Mouse (Mus musculus) embryonic facial prominence, embryonic 15.5 days (tissue): ENCODE measurements around the gene Bmf. TPM values are rescaled to one million over a fixed set of nuclear protein-coding genes. Genes with fewer than 3 reads are reported as not detected.

ENCODE experiments used
- ATAC-seq: fragments of 200-750 bp; cut with Nextera tagmentation; 2 replicates; pipeline ENCODE4 v1.8.0; 2017; ENCODE audit warnings: low read depth, moderate TSS enrichment; ENCODE audit not compliant: insufficient number of reproducible peaks, low FRiP score, low TSS enrichment
- H3K27ac ChIP-seq: fragments of 300-500 bp; sonication (generic); replicated peaks from 2 replicates; pipeline ENCODE4 v1.5.1; 2015; ENCODE audit warnings: mild to moderate bottlenecking, inconsistent platforms
- H3K27me3 ChIP-seq: fragments of 300-500 bp; sonication (generic); 2 replicates; pipeline ENCODE4 v1.6.1; 2015; ENCODE audit warnings: inconsistent platforms
- H3K36me3 ChIP-seq: fragments of 300-500 bp; sonication (generic); 2 replicates; pipeline ENCODE4 v1.6.1; 2015; ENCODE audit warnings: mild to moderate bottlenecking, inconsistent platforms
- H3K4me1 ChIP-seq: fragments of 300-500 bp; sonication (generic); 2 replicates; pipeline ENCODE4 v1.6.1; 2015; ENCODE audit warnings: inconsistent platforms
- H3K4me2 ChIP-seq: fragments of 300-500 bp; sonication (generic); replicated peaks from 2 replicates; pipeline ENCODE4 v1.6.1; 2015; ENCODE audit warnings: mild to moderate bottlenecking, inconsistent platforms
- H3K4me3 ChIP-seq: fragments of 300-500 bp; sonication (generic); replicated peaks from 2 replicates; pipeline ENCODE4 v1.5.1; 2015; ENCODE audit warnings: mild to moderate bottlenecking, inconsistent platforms
- H3K9ac ChIP-seq: fragments of 300-500 bp; sonication (generic); 2 replicates; pipeline ENCODE4 v1.6.1; 2015; ENCODE audit warnings: inconsistent platforms
- H3K9me3 ChIP-seq: fragments of 300-500 bp; sonication (generic); replicated peaks from 2 replicates; pipeline ENCODE4 v1.6.1; 2016; ENCODE audit warnings: inconsistent platforms
- WGBS: fragments of 180-500 bp; shearing (Covaris S2); methylation state at CpG from one replicate; pipeline ENCODE4 v1.1.7; 2015; 5-methylcytosine and 5-hydroxymethylcytosine counted together
- polyA plus RNA-seq: library from polyadenylated mRNA; unstranded; fragments of >200 nt; fragmentation: Nextera tagmentation; extraction: Ambion mirVana; gene quantifications from 2 replicates; pipeline ENCODE4 v1.2.1, GENCODE M21; 2015

The Bmf gene
- polyA plus RNA-seq, 1 experiment from 2014 or later = 6.7 TPM

GRCm38 (mm10) chr2:118491281-118491731, 58.2 kb downstream of the Bmf start:
- H3K9ac ChIP-seq = no peak overlapping the region
- H3K9me3 ChIP-seq = no peaks in the 10 kb centered on the region
- H3K4me1 ChIP-seq = peaks cover 19% of the 10 kb centered on the region
- H3K4me3 ChIP-seq = no peak overlapping the region
- WGBS = 43% methylated on average over 5 of the region's 5 CpGs
- no peaks in the 10 kb centered on the region for H3K36me3 ChIP-seq
- no peak overlapping the region for H3K4me2 ChIP-seq
- no peak overlapping the region for H3K27ac ChIP-seq
- H3K27me3 ChIP-seq = no peaks in the 10 kb centered on the region
- no peak; the same call in 1 of the 2 replicates for ATAC-seq

GRCm38 (mm10) chr2:118490241-118491091, 59.0 kb downstream of the Bmf start:
- no peak overlapping the region for H3K4me2 ChIP-seq
- H3K4me1 ChIP-seq = peaks cover 19% of the 10 kb centered on the region
- ATAC-seq = 0 out of 2 replicates have a peak, but pooled peaks have one; percentile 27
- WGBS = 33% methylated on average over 12 of the region's 12 CpGs
- no peak overlapping the region for H3K4me3 ChIP-seq
- H3K27ac ChIP-seq = no peak overlapping the region
- H3K27me3 ChIP-seq = no peaks in the 10 kb centered on the region
- no peak overlapping the region for H3K9ac ChIP-seq
- no peaks in the 10 kb centered on the region for H3K36me3 ChIP-seq
- no peaks in the 10 kb centered on the region for H3K9me3 ChIP-seq

GRCm38 (mm10) chr2:118487806-118488205, 61.7 kb downstream of the Bmf start:
- no peak overlapping the region for H3K4me2 ChIP-seq

GRCm38 (mm10) chr2:118486933-118487332, 62.6 kb downstream of the Bmf start:
- H3K4me1 ChIP-seq = peaks cover 17% of the 10 kb centered on the region
- no peak overlapping the region for H3K27ac ChIP-seq
- no peak overlapping the region for H3K4me3 ChIP-seq
- no peaks in the 10 kb centered on the region for H3K9me3 ChIP-seq
- no peak for ATAC-seq
- no peaks in the 10 kb centered on the region for H3K36me3 ChIP-seq
- 15% methylated on average over 12 of the region's 12 CpGs for WGBS
- H3K27me3 ChIP-seq = no peaks in the 10 kb centered on the region
- no peak overlapping the region for H3K9ac ChIP-seq
- no peak overlapping the region for H3K4me2 ChIP-seq

More at GRCm38 (mm10) chr2:118487806-118488205, 61.7 kb downstream of the Bmf start:
- H3K4me1 ChIP-seq = peaks cover 19% of the 10 kb centered on the region
- H3K4me3 ChIP-seq = no peak overlapping the region
- H3K9ac ChIP-seq = no peak overlapping the region
- H3K27me3 ChIP-seq = no peaks in the 10 kb centered on the region
- H3K36me3 ChIP-seq = no peaks in the 10 kb centered on the region
- H3K9me3 ChIP-seq = no peaks in the 10 kb centered on the region
- no peak overlapping the region for H3K27ac ChIP-seq
- no peak for ATAC-seq
- WGBS = 69% methylated on average over 3 of the region's 3 CpGs

- ATAC-seq = no peak
- H3K4me3 ChIP-seq = no peak overlapping the region
- no peak overlapping the region for H3K9ac ChIP-seq
- peaks cover 11% of the 10 kb centered on the region for H3K4me1 ChIP-seq
- no peak overlapping the region for H3K27ac ChIP-seq
- H3K27me3 ChIP-seq = no peaks in the 10 kb centered on the region
- no peak overlapping the region for H3K4me2 ChIP-seq
- no peaks in the 10 kb centered on the region for H3K36me3 ChIP-seq
- no peaks in the 10 kb centered on the region for H3K9me3 ChIP-seq
- WGBS = 75% methylated on average over 3 of the region's 3 CpGs
Measured at GRCm38 (mm10) chr2:118485415-118485814, 64.1 kb downstream of the Bmf start.

- no peaks in the 10 kb centered on the region for H3K9me3 ChIP-seq
- peaks cover 8% of the 10 kb centered on the region; the same call in 1 of the 2 replicates for H3K4me1 ChIP-seq
- no peak overlapping the region for H3K9ac ChIP-seq
- H3K27me3 ChIP-seq = no peaks in the 10 kb centered on the region
- ATAC-seq = no peak
- no peak overlapping the region for H3K4me3 ChIP-seq
- H3K36me3 ChIP-seq = no peaks in the 10 kb centered on the region
- H3K27ac ChIP-seq = no peak overlapping the region
- no peak overlapping the region for H3K4me2 ChIP-seq
- 73% methylated on average over 9 of the region's 9 CpGs for WGBS
Measured at GRCm38 (mm10) chr2:118484386-118484898, 65.0 kb downstream of the Bmf start.

GRCm38 (mm10) chr2:118483032-118483431, 66.5 kb downstream of the Bmf start:
- 76% methylated on average over 5 of the region's 5 CpGs for WGBS
- no peak overlapping the region for H3K4me3 ChIP-seq
- no peaks in the 10 kb centered on the region for H3K36me3 ChIP-seq
- peaks cover 17% of the 10 kb centered on the region for H3K4me1 ChIP-seq
- no peak for ATAC-seq
- H3K4me2 ChIP-seq = no peak overlapping the region
- no peak overlapping the region for H3K9ac ChIP-seq
- H3K9me3 ChIP-seq = no peaks in the 10 kb centered on the region
- H3K27me3 ChIP-seq = no peaks in the 10 kb centered on the region
- no peak overlapping the region for H3K27ac ChIP-seq

- no peaks in the 10 kb centered on the region for H3K9me3 ChIP-seq
- peaks cover 15% of the 10 kb centered on the region for H3K4me1 ChIP-seq
- H3K27me3 ChIP-seq = no peaks in the 10 kb centered on the region
- H3K27ac ChIP-seq = no peak overlapping the region
- WGBS = 95% methylated on average over 7 of the region's 7 CpGs
- peaks cover 14% of the 10 kb centered on the region for H3K36me3 ChIP-seq
- H3K4me3 ChIP-seq = no peak overlapping the region
- no peak for ATAC-seq
- no peak overlapping the region for H3K4me2 ChIP-seq
- H3K9ac ChIP-seq = no peak overlapping the region
Measured at GRCm38 (mm10) chr2:118480886-118481285, 68.6 kb downstream of the Bmf start.

- WGBS = under 1% methylated on average over 35 of the region's 35 CpGs
- Histone ChIP-seq H3K36me3 (peaks cover 27% of the 10 kb centered on the region), H3K9ac (peak within 1 kb of the TSS; percentile 91), H3K4me1 (peaks cover 15% of the 10 kb centered on the region), H3K4me3 (peak within 1 kb of the TSS; percentile 96), H3K27me3 (no peaks in the 10 kb centered on the region), H3K4me2 (peak within 1 kb of the TSS; percentile 83), H3K27ac (peak within 1 kb of the TSS; percentile 89), H3K9me3 (no peaks in the 10 kb centered on the region)
- peak; percentile 90 for ATAC-seq
Measured at GRCm38 (mm10) chr2:118479550-118479909, 70.0 kb downstream of the Bmf start, which contains the start of gene Srp14. Gene Srp14, minus strand, starts transcription at chr2:118479711.

GRCm38 (mm10) chr2:118478833-118479549, 70.5 kb downstream of the Bmf start:
- WGBS = 2% methylated on average over 51 of the region's 52 CpGs
- ATAC-seq = peak; percentile 68; the same call in 1 of the 2 replicates
- H3K9me3 ChIP-seq = no peaks in the 10 kb centered on the region

More at GRCm38 (mm10) chr2:118478833-118479549, 70.5 kb downstream of the Bmf start:
- Histone ChIP-seq H3K27me3 (no peaks in the 10 kb centered on the region), H3K4me2 (peak overlapping the region; percentile 83), H3K4me1 (peaks cover 15% of the 10 kb centered on the region), H3K9ac (peak overlapping the region; percentile 91), H3K36me3 (peaks cover 32% of the 10 kb centered on the region), H3K4me3 (peak overlapping the region; percentile 96), H3K27ac (peak overlapping the region; percentile 89)
